Mouse (Mus musculus) heart, adult 2 months (tissue): ENCODE measurements at regions not wholly inside any gene's neighbourhood (a gene's known extent, or its start where the extent isn't known, plus 50 kb on each side); places are given as distances from the start of the nearest gene placed in this dataset.

Experiments used
- CTCF ChIP-seq: fragments of 200-600 bp; IDR thresholded peaks from 2 replicates; pipeline ENCODE4 v1.8.1; 2022; ENCODE audit warnings: antibody characterized with exemption, mild to moderate bottlenecking, moderate library complexity
- EP300 ChIP-seq: fragments of 200-500 bp; IDR thresholded peaks from 2 replicates; pipeline ENCODE4 v1.6.1; 2011; ENCODE audit warnings: low read depth, low read length, control low read depth; ENCODE audit not compliant: insufficient read depth
- POLR2A ChIP-seq: fragments of 200-500 bp; IDR thresholded peaks from 2 replicates; pipeline ENCODE4 v1.6.1; 2011; ENCODE audit warnings: mild to moderate bottlenecking, low read depth, low read length, control low read depth; ENCODE audit not compliant: insufficient read depth

DNA sequence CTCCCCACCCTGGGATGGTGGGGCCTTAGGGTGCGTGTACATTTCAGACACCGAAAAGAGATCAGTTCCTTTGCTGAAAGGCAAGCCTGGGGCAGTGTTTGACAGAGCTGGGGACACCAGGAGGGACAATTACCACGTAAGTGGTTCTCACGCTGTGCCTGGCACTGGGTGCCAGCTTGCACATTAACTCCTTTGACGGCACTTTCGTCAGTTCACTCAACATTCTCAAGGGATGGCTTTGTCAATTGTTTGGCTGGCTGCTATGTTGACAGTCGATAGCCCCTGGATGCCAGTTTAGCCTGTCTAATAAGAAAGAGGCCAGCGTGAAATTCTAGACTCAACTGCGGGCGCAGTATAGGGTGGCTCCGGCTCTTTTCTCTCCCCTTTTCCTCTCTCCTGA lies 569.2 kb upstream of the Btbd3 start:
- TF ChIP-seq CTCF (no peak), POLR2A (no peak), EP300 (no peak)
